Mouse (Mus musculus): ENCODE measurements at regions not wholly inside any gene's neighbourhood (a gene's known extent, or its start where the extent isn't known, plus 50 kb on each side); places are given as distances from the start of the nearest gene placed in this dataset.

GRCm38 (mm10) chr7:68851981-68852575, 103.0 kb upstream of the Arrdc4 start:
- Histone ChIP-seq H3K4me1 (ENCODE audit: control insufficient read depth, insufficient read depth, low read length) (no peaks in the 10 kb centered on the region), H3K27ac (ENCODE audit: insufficient read depth, low read depth, low read length) (no peak overlapping the region), H3K4me3 (ENCODE audit: insufficient read depth, low read depth, low read length) (no peak overlapping the region), H3K27me3 (replicated peaks; ENCODE audit: control insufficient read depth, insufficient read depth, low read length) (no peaks in the 10 kb centered on the region), H3K36me3 (ENCODE audit: control insufficient read depth, insufficient read depth, low read length) (no peaks in the 10 kb centered on the region)
- TF ChIP-seq CTCF (conservative IDR thresholded peaks at IDR 0.05; ENCODE audit: insufficient read depth, insufficient read length, low read depth, low read length) (no peak), POLR2A (IDR thresholded peaks at IDR 0.05; ENCODE audit: low read depth, low read length) (no peak)
- WGBS, result 61% methylated on average over 3 of the region's 3 CpGs
- DNase-seq, result no peak

- Histone ChIP-seq H3K4me1 (ENCODE audit: control insufficient read depth, insufficient read depth, low read length) (no peaks in the 10 kb centered on the region), H3K36me3 (ENCODE audit: control insufficient read depth, insufficient read depth, low read length) (no peaks in the 10 kb centered on the region), H3K27me3 (replicated peaks; ENCODE audit: control insufficient read depth, insufficient read depth, low read length) (no peaks in the 10 kb centered on the region), H3K27ac (ENCODE audit: insufficient read depth, low read depth, low read length) (no peak overlapping the region), H3K4me3 (ENCODE audit: insufficient read depth, low read depth, low read length) (no peak overlapping the region)
- 36% methylated on average over 7 of the region's 7 CpGs for WGBS
- TF ChIP-seq POLR2A (IDR thresholded peaks at IDR 0.05; ENCODE audit: low read depth, low read length), result no peak
- no peak for TF ChIP-seq CTCF (conservative IDR thresholded peaks at IDR 0.05; ENCODE audit: insufficient read depth, insufficient read length, low read depth, low read length)
- DNase-seq, result no peak
These were observed 95.6 kb upstream of the Arrdc4 start for GRCm38 (mm10) chr7:68844606-68845005.

- H3K4me1 ChIP-seq (ENCODE audit: control insufficient read depth, insufficient read depth, low read length), result no peaks in the 10 kb centered on the region
- no peak overlapping the region for H3K4me3 ChIP-seq (ENCODE audit: insufficient read depth, low read depth, low read length)
- H3K27ac ChIP-seq (ENCODE audit: insufficient read depth, low read depth, low read length), result no peak overlapping the region
- TF ChIP-seq CTCF (conservative IDR thresholded peaks at IDR 0.05; ENCODE audit: insufficient read depth, insufficient read length, low read depth, low read length), result peak; percentile 62
- no peak for TF ChIP-seq POLR2A (IDR thresholded peaks at IDR 0.05; ENCODE audit: low read depth, low read length)
- WGBS, result 28% methylated on average over 4 of the region's 4 CpGs
- H3K27me3 ChIP-seq (replicated peaks; ENCODE audit: control insufficient read depth, insufficient read depth, low read length), result no peaks in the 10 kb centered on the region
- H3K36me3 ChIP-seq (ENCODE audit: control insufficient read depth, insufficient read depth, low read length), result no peaks in the 10 kb centered on the region
- DNase-seq, result peak; percentile 27
These were observed 94.3 kb upstream of the Arrdc4 start for GRCm38 (mm10) chr7:68843374-68843773.

- peak; percentile 32 for DNase-seq
- no peaks in the 10 kb centered on the region for H3K36me3 ChIP-seq (ENCODE audit: control insufficient read depth, insufficient read depth, low read length)
- TF ChIP-seq CTCF (conservative IDR thresholded peaks at IDR 0.05; ENCODE audit: insufficient read depth, insufficient read length, low read depth, low read length) (peak; percentile 43), POLR2A (IDR thresholded peaks at IDR 0.05; ENCODE audit: low read depth, low read length) (no peak)
- no peak overlapping the region for H3K4me3 ChIP-seq (ENCODE audit: insufficient read depth, low read depth, low read length)
- 54% methylated on average over 10 of the region's 10 CpGs for WGBS
- H3K4me1 ChIP-seq (ENCODE audit: control insufficient read depth, insufficient read depth, low read length), result no peaks in the 10 kb centered on the region
- no peak overlapping the region for H3K27ac ChIP-seq (ENCODE audit: insufficient read depth, low read depth, low read length)
- H3K27me3 ChIP-seq (replicated peaks; ENCODE audit: control insufficient read depth, insufficient read depth, low read length), result no peaks in the 10 kb centered on the region
These were observed 85.1 kb upstream of the Arrdc4 start for GRCm38 (mm10) chr7:68833977-68834791.

GRCm38 (mm10) chr7:68833517-68833916, 84.5 kb upstream of the Arrdc4 start:
- H3K27ac ChIP-seq (ENCODE audit: insufficient read depth, low read depth, low read length), result no peak overlapping the region
- no peaks in the 10 kb centered on the region for H3K27me3 ChIP-seq (replicated peaks; ENCODE audit: control insufficient read depth, insufficient read depth, low read length)
- no peak overlapping the region for H3K4me3 ChIP-seq (ENCODE audit: insufficient read depth, low read depth, low read length)
- WGBS, result 89% methylated on average over 7 of the region's 7 CpGs
- no peaks in the 10 kb centered on the region for H3K36me3 ChIP-seq (ENCODE audit: control insufficient read depth, insufficient read depth, low read length)
- H3K4me1 ChIP-seq (ENCODE audit: control insufficient read depth, insufficient read depth, low read length), result no peaks in the 10 kb centered on the region
- TF ChIP-seq POLR2A (IDR thresholded peaks at IDR 0.05; ENCODE audit: low read depth, low read length) (no peak), CTCF (conservative IDR thresholded peaks at IDR 0.05; ENCODE audit: insufficient read depth, insufficient read length, low read depth, low read length) (no peak)
- DNase-seq, result no peak

GRCm38 (mm10) chr7:68829861-68830260, 80.8 kb upstream of the Arrdc4 start:
- Histone ChIP-seq H3K27me3 (replicated peaks; ENCODE audit: control insufficient read depth, insufficient read depth, low read length) (no peaks in the 10 kb centered on the region), H3K4me3 (ENCODE audit: insufficient read depth, low read depth, low read length) (no peak overlapping the region), H3K4me1 (ENCODE audit: control insufficient read depth, insufficient read depth, low read length) (no peaks in the 10 kb centered on the region), H3K27ac (ENCODE audit: insufficient read depth, low read depth, low read length) (no peak overlapping the region), H3K36me3 (ENCODE audit: control insufficient read depth, insufficient read depth, low read length) (no peaks in the 10 kb centered on the region)
- WGBS, result 15% methylated on average over 8 of the region's 8 CpGs
- TF ChIP-seq CTCF (conservative IDR thresholded peaks at IDR 0.05; ENCODE audit: insufficient read depth, insufficient read length, low read depth, low read length) (peak; percentile 87), POLR2A (IDR thresholded peaks at IDR 0.05; ENCODE audit: low read depth, low read length) (no peak)
- DNase-seq, result peak; percentile 78

- no peak for DNase-seq
- Histone ChIP-seq H3K4me3 (ENCODE audit: insufficient read depth, low read depth, low read length) (no peak overlapping the region), H3K4me1 (ENCODE audit: control insufficient read depth, insufficient read depth, low read length) (no peaks in the 10 kb centered on the region), H3K27ac (ENCODE audit: insufficient read depth, low read depth, low read length) (no peak overlapping the region), H3K36me3 (ENCODE audit: control insufficient read depth, insufficient read depth, low read length) (no peaks in the 10 kb centered on the region), H3K27me3 (replicated peaks; ENCODE audit: control insufficient read depth, insufficient read depth, low read length) (no peaks in the 10 kb centered on the region)
- TF ChIP-seq CTCF (conservative IDR thresholded peaks at IDR 0.05; ENCODE audit: insufficient read depth, insufficient read length, low read depth, low read length), result no peak
- no peak for TF ChIP-seq POLR2A (IDR thresholded peaks at IDR 0.05; ENCODE audit: low read depth, low read length)
- 67% methylated on average over 2 of the region's 2 CpGs for WGBS
These were observed 75.4 kb upstream of the Arrdc4 start for GRCm38 (mm10) chr7:68824399-68824798.

Data from kidney, adult 2 months (tissue).